Mouse (Mus musculus): ENCODE measurements around the gene Wdfy2. TPM values are rescaled to one million over a fixed set of nuclear protein-coding genes. Genes with fewer than 3 reads are reported as not detected.

Gene Wdfy2
- polyA plus RNA-seq, 1 experiment from 2014 or later = 14.8 TPM

- no peaks in the 10 kb centered on the region for H3K9me3 ChIP-seq (replicated peaks)
- H3K27me3 ChIP-seq (ENCODE audit: low read depth, poor library complexity, severe bottlenecking) = no peaks in the 10 kb centered on the region
- peak overlapping the region; percentile 50 for H3K4me3 ChIP-seq
- 84% methylated on average over 5 of the region's 5 CpGs for WGBS
- DNase-seq (ENCODE audit: low spot score) = no peak
- peaks cover 14% of the 10 kb centered on the region for H3K4me1 ChIP-seq
- peaks cover 8% of the 10 kb centered on the region; the same call in 1 of the 2 replicates for H3K36me3 ChIP-seq
- no peak overlapping the region; the same call in 1 of the 2 replicates for H3K27ac ChIP-seq (replicated peaks)
Observed at GRCm38 (mm10) chr14:62965342-62965741, 127.9 kb downstream of the Wdfy2 start.

- Histone ChIP-seq H3K4me3 (peak overlapping the region; percentile 50), H3K9me3 (replicated peaks) (no peaks in the 10 kb centered on the region), H3K27me3 (ENCODE audit: low read depth, poor library complexity, severe bottlenecking) (no peaks in the 10 kb centered on the region), H3K27ac (replicated peaks) (peak overlapping the region; percentile 67), H3K36me3 (peaks cover 6% of the 10 kb centered on the region; the same call in 1 of the 2 replicates), H3K4me1 (peaks cover 14% of the 10 kb centered on the region)
- DNase-seq (ENCODE audit: low spot score) = no peak
- 25% methylated on average over 15 of the region's 15 CpGs for WGBS
Observed at GRCm38 (mm10) chr14:62965811-62966520, 128.5 kb downstream of the Wdfy2 start.

GRCm38 (mm10) chr14:62975046-62975445 lies 137.6 kb downstream of the Wdfy2 start:
- Histone ChIP-seq H3K27me3 (ENCODE audit: low read depth, poor library complexity, severe bottlenecking) (no peaks in the 10 kb centered on the region), H3K9me3 (replicated peaks) (no peaks in the 10 kb centered on the region), H3K4me1 (peaks cover 5% of the 10 kb centered on the region), H3K36me3 (no peaks in the 10 kb centered on the region), H3K4me3 (peak overlapping the region; percentile 18; the same call in 1 of the 2 replicates), H3K27ac (replicated peaks) (no peak overlapping the region)
- WGBS = 17% methylated on average over 5 of the region's 5 CpGs
- peak; percentile 68 for DNase-seq (ENCODE audit: low spot score)

GRCm38 (mm10) chr14:62979815-62980214 lies 142.3 kb downstream of the Wdfy2 start:
- no peaks in the 10 kb centered on the region for H3K36me3 ChIP-seq
- no peaks in the 10 kb centered on the region for H3K9me3 ChIP-seq (replicated peaks)
- 65% methylated on average over 1 of the region's 1 CpGs for WGBS
- H3K4me1 ChIP-seq = peaks cover 2% of the 10 kb centered on the region
- DNase-seq (ENCODE audit: low spot score) = no peak
- H3K4me3 ChIP-seq = no peak overlapping the region
- no peaks in the 10 kb centered on the region for H3K27me3 ChIP-seq (ENCODE audit: low read depth, poor library complexity, severe bottlenecking)
- no peak overlapping the region for H3K27ac ChIP-seq (replicated peaks)

GRCm38 (mm10) chr14:62984410-62984809 lies 146.9 kb downstream of the Wdfy2 start, which contains the start of gene Defb48:
Defb48 (minus strand) TSS chr14:62984510.
- H3K27me3 ChIP-seq (ENCODE audit: low read depth, poor library complexity, severe bottlenecking) = no peaks in the 10 kb centered on the region
- H3K4me1 ChIP-seq = no peaks in the 10 kb centered on the region
- H3K4me3 ChIP-seq = no peak within 1 kb of the TSS
- DNase-seq (ENCODE audit: low spot score) = no peak
- no peak within 1 kb of the TSS for H3K27ac ChIP-seq (replicated peaks)
- H3K36me3 ChIP-seq = no peaks in the 10 kb centered on the region
- 78% methylated on average over 1 of the region's 1 CpGs for WGBS
- H3K9me3 ChIP-seq (replicated peaks) = no peaks in the 10 kb centered on the region

- Histone ChIP-seq H3K36me3 (no peaks in the 10 kb centered on the region), H3K27me3 (ENCODE audit: low read depth, poor library complexity, severe bottlenecking) (no peaks in the 10 kb centered on the region), H3K4me3 (no peak overlapping the region), H3K9me3 (replicated peaks) (no peaks in the 10 kb centered on the region), H3K4me1 (0 out of 2 replicates have a peak, but pooled peaks cover 3% of the 10 kb centered on the region), H3K27ac (replicated peaks) (no peak overlapping the region)
- DNase-seq (ENCODE audit: low spot score) = no peak
- WGBS = 77% methylated on average over 3 of the region's 3 CpGs
Observed at GRCm38 (mm10) chr14:62991271-62991670, 153.8 kb downstream of the Wdfy2 start.

GRCm38 (mm10) chr14:62991849-62992510 lies 154.5 kb downstream of the Wdfy2 start:
- 57% methylated on average over 7 of the region's 7 CpGs for WGBS
- Histone ChIP-seq H3K27ac (replicated peaks) (no peak overlapping the region), H3K27me3 (ENCODE audit: low read depth, poor library complexity, severe bottlenecking) (no peaks in the 10 kb centered on the region), H3K36me3 (no peaks in the 10 kb centered on the region), H3K9me3 (replicated peaks) (no peaks in the 10 kb centered on the region), H3K4me3 (no peak overlapping the region), H3K4me1 (0 out of 2 replicates have a peak, but pooled peaks cover 3% of the 10 kb centered on the region)
- no peak for DNase-seq (ENCODE audit: low spot score)

GRCm38 (mm10) chr14:62997777-62998176 lies 160.3 kb downstream of the Wdfy2 start, which contains the start of gene Defb47:
Defb47 (plus strand) TSS chr14:62998077.
- H3K4me1 ChIP-seq = 0 out of 2 replicates have a peak, but pooled peaks cover 3% of the 10 kb centered on the region
- no peaks in the 10 kb centered on the region for H3K27me3 ChIP-seq (ENCODE audit: low read depth, poor library complexity, severe bottlenecking)
- no peak within 1 kb of the TSS for H3K4me3 ChIP-seq
- DNase-seq (ENCODE audit: low spot score) = no peak
- WGBS = 85% methylated on average over 8 of the region's 8 CpGs
- no peaks in the 10 kb centered on the region for H3K9me3 ChIP-seq (replicated peaks)
- H3K27ac ChIP-seq (replicated peaks) = no peak within 1 kb of the TSS
- no peaks in the 10 kb centered on the region for H3K36me3 ChIP-seq

GRCm38 (mm10) chr14:62998977-62999376 lies 161.5 kb downstream of the Wdfy2 start:
- H3K27ac ChIP-seq (replicated peaks) = no peak overlapping the region
- no peaks in the 10 kb centered on the region for H3K4me1 ChIP-seq
- no peaks in the 10 kb centered on the region for H3K36me3 ChIP-seq
- H3K4me3 ChIP-seq = no peak overlapping the region
- WGBS = 94% methylated on average over 4 of the region's 4 CpGs
- H3K9me3 ChIP-seq (replicated peaks) = no peaks in the 10 kb centered on the region
- no peaks in the 10 kb centered on the region for H3K27me3 ChIP-seq (ENCODE audit: low read depth, poor library complexity, severe bottlenecking)
- no peak for DNase-seq (ENCODE audit: low spot score)

- WGBS = 78% methylated on average over 2 of the region's 2 CpGs
- H3K36me3 ChIP-seq = no peaks in the 10 kb centered on the region
- no peak for DNase-seq (ENCODE audit: low spot score)
- H3K9me3 ChIP-seq (replicated peaks) = no peaks in the 10 kb centered on the region
- no peak overlapping the region for H3K27ac ChIP-seq (replicated peaks)
- no peak overlapping the region for H3K4me3 ChIP-seq
- H3K4me1 ChIP-seq = no peaks in the 10 kb centered on the region
- H3K27me3 ChIP-seq (ENCODE audit: low read depth, poor library complexity, severe bottlenecking) = no peaks in the 10 kb centered on the region
Observed at GRCm38 (mm10) chr14:63002588-63002987, 165.1 kb downstream of the Wdfy2 start.

Small RNAs within 50 kb of the gene (microRNA-seq; reads per million reads assigned to microRNA genes)
- gene Mir6541 (not detected), gene Mir8098 (1.5 reads per million)

Other genes with a start within 250 kb of the Wdfy2 start
- not detected in 2 replicates for gene Serpine3, start 174.0 kb upstream of the Wdfy2 start, polyA plus RNA-seq (2016; fragmentation: Nextera tagmentation; extraction: Ambion mirVana)
- 17.5 and 22.6 TPM in 2 replicates for gene Ints6, start 76.5 kb upstream of the Wdfy2 start, polyA plus RNA-seq (2016; fragmentation: Nextera tagmentation; extraction: Ambion mirVana)
- not detected in 2 replicates for gene Defb48, start 146.8 kb downstream of the Wdfy2 start, polyA plus RNA-seq (2016; fragmentation: Nextera tagmentation; extraction: Ambion mirVana)
- not detected in 2 replicates for gene Defb47, start 160.4 kb downstream of the Wdfy2 start, polyA plus RNA-seq (2016; fragmentation: Nextera tagmentation; extraction: Ambion mirVana)
- gene Defb43, start 174.1 kb downstream of the Wdfy2 start, polyA plus RNA-seq (2016; fragmentation: Nextera tagmentation; extraction: Ambion mirVana) = not detected in 2 replicates
- gene Defb42, start 209.3 kb downstream of the Wdfy2 start, polyA plus RNA-seq (2016; fragmentation: Nextera tagmentation; extraction: Ambion mirVana) = not detected in 2 replicates
- not detected in 2 replicates for gene Defb30, start 212.3 kb downstream of the Wdfy2 start, polyA plus RNA-seq (2016; fragmentation: Nextera tagmentation; extraction: Ambion mirVana)